Mouse (Mus musculus): ENCODE results near the gene Phtf2.
"Not testable (repeated sequence)": the region's sequence is repeated elsewhere in the genome, so short reads cannot be mapped to it uniquely, and the experiment has no call there.

Gene Phtf2

GRCm38 (mm10) chr5:20778274-20778984 lies 103.5 kb downstream of the Phtf2 start:
- DNase-seq (ENCODE audit: low read depth, low spot score), result no peak

GRCm38 (mm10) chr5:20773341-20773740 lies 108.6 kb downstream of the Phtf2 start:
- DNase-seq (ENCODE audit: low read depth, low spot score), result peak; percentile 35

GRCm38 (mm10) chr5:20765365-20765920 lies 116.5 kb downstream of the Phtf2 start:
- DNase-seq (ENCODE audit: low read depth, low spot score), result peak; percentile 68

GRCm38 (mm10) chr5:20762441-20762840 lies 119.5 kb downstream of the Phtf2 start:
- DNase-seq (ENCODE audit: low read depth, low spot score), result not testable (repeated sequence)

- no peak for DNase-seq (ENCODE audit: low read depth, low spot score)
These were observed 121.4 kb downstream of the Phtf2 start for GRCm38 (mm10) chr5:20760368-20761162.

GRCm38 (mm10) chr5:20759771-20760170 lies 122.2 kb downstream of the Phtf2 start:
- peak; percentile 77 for DNase-seq (ENCODE audit: low read depth, low spot score)

- DNase-seq (ENCODE audit: low read depth, low spot score), result no peak
These were observed 128.0 kb downstream of the Phtf2 start for GRCm38 (mm10) chr5:20753963-20754362.

GRCm38 (mm10) chr5:20753096-20753495 lies 128.8 kb downstream of the Phtf2 start:
- DNase-seq (ENCODE audit: low read depth, low spot score), result no peak

- peak; percentile 45 for DNase-seq (ENCODE audit: low read depth, low spot score)
These were observed 130.2 kb downstream of the Phtf2 start for GRCm38 (mm10) chr5:20751696-20752095.

GRCm38 (mm10) chr5:20751000-20751399 lies 130.9 kb downstream of the Phtf2 start:
- DNase-seq (ENCODE audit: low read depth, low spot score), result no peak

- DNase-seq (ENCODE audit: low read depth, low spot score), result no peak
These were observed 132.4 kb downstream of the Phtf2 start for GRCm38 (mm10) chr5:20749535-20749934.

GRCm38 (mm10) chr5:20748856-20749255 lies 133.1 kb downstream of the Phtf2 start:
- no peak for DNase-seq (ENCODE audit: low read depth, low spot score)

GRCm38 (mm10) chr5:20748142-20748541 lies 133.8 kb downstream of the Phtf2 start:
- DNase-seq (ENCODE audit: low read depth, low spot score), result no peak

- no peak for DNase-seq (ENCODE audit: low read depth, low spot score)
These were observed 140.0 kb downstream of the Phtf2 start for GRCm38 (mm10) chr5:20741936-20742335.

GRCm38 (mm10) chr5:20741193-20741592 lies 140.7 kb downstream of the Phtf2 start:
- DNase-seq (ENCODE audit: low read depth, low spot score), result no peak

GRCm38 (mm10) chr5:20738795-20739194 lies 143.1 kb downstream of the Phtf2 start:
- DNase-seq (ENCODE audit: low read depth, low spot score), result no peak

GRCm38 (mm10) chr5:20723226-20723625 lies 158.7 kb downstream of the Phtf2 start:
- DNase-seq (ENCODE audit: low read depth, low spot score), result not testable (repeated sequence)

- peak; percentile 81 for DNase-seq (ENCODE audit: low read depth, low spot score)
These were observed 161.6 kb downstream of the Phtf2 start for GRCm38 (mm10) chr5:20720201-20720900.

- not testable (repeated sequence) for DNase-seq (ENCODE audit: low read depth, low spot score)
These were observed 165.9 kb downstream of the Phtf2 start for GRCm38 (mm10) chr5:20715980-20716379.

- DNase-seq (ENCODE audit: low read depth, low spot score), result not testable (repeated sequence)
These were observed 167.3 kb downstream of the Phtf2 start for GRCm38 (mm10) chr5:20714619-20715018.

- not testable (repeated sequence) for DNase-seq (ENCODE audit: low read depth, low spot score)
These were observed 171.1 kb downstream of the Phtf2 start for GRCm38 (mm10) chr5:20710845-20711244.
